Mouse (Mus musculus) liver, embryonic 12.5 days (tissue): Measurements from ENCODE around the gene Hdhd3. TPM values are rescaled to one million over a fixed set of nuclear protein-coding genes. Genes with fewer than 3 reads are reported as not detected.

Source experiments
- ATAC-seq: fragments of 200-750 bp; cut with Nextera tagmentation; 2 replicates; pipeline ENCODE4 v1.8.0; 2017; ENCODE audit warnings: moderate number of reproducible peaks, mild to moderate bottlenecking, moderate library complexity
- H3K27ac ChIP-seq: fragments of 300-500 bp; sonication (generic); 2 replicates; pipeline ENCODE4 v1.5.1; 2016; ENCODE audit warnings: mild to moderate bottlenecking
- H3K27me3 ChIP-seq: fragments of 300-500 bp; sonication (generic); replicated peaks from 2 replicates; pipeline ENCODE4 v1.6.1; 2016; ENCODE audit warnings: mild to moderate bottlenecking, moderate library complexity
- H3K36me3 ChIP-seq: fragments of 300-500 bp; sonication (generic); 2 replicates; pipeline ENCODE4 v1.6.1; 2016; ENCODE audit warnings: mild to moderate bottlenecking, moderate library complexity
- H3K4me1 ChIP-seq: fragments of 300-500 bp; sonication (generic); 2 replicates; pipeline ENCODE4 v1.6.1; 2016
- H3K4me2 ChIP-seq: fragments of 300-500 bp; sonication (generic); 2 replicates; pipeline ENCODE4 v1.6.1; 2016; ENCODE audit warnings: mild to moderate bottlenecking, moderate library complexity
- H3K4me3 ChIP-seq: fragments of 300-500 bp; sonication (generic); 2 replicates; pipeline ENCODE4 v1.5.1; 2016; ENCODE audit warnings: mild to moderate bottlenecking, moderate library complexity
- H3K9ac ChIP-seq: fragments of 300-500 bp; sonication (generic); 2 replicates; pipeline ENCODE4 v1.6.1; 2016; ENCODE audit warnings: mild to moderate bottlenecking, moderate library complexity
- H3K9me3 ChIP-seq: fragments of 300-500 bp; sonication (generic); replicated peaks from 2 replicates; pipeline ENCODE4 v1.6.1; 2016; ENCODE audit warnings: mild to moderate bottlenecking, moderate library complexity
- WGBS: fragments of 180-500 bp; shearing (Covaris S2); methylation state at CpG from one replicate; pipeline ENCODE4 v1.1.7; 2016; ENCODE audit not compliant: insufficient replicate concordance; 5-methylcytosine and 5-hydroxymethylcytosine counted together
- polyA plus RNA-seq: library from polyadenylated mRNA; unstranded; fragments of >200 nt; fragmentation: Nextera tagmentation; extraction: Ambion mirVana; gene quantifications from 2 replicates; pipeline ENCODE4 v1.2.1, GENCODE M21; 2016

Gene Hdhd3
- polyA plus RNA-seq, 1 experiment from 2014 or later: 4.6 TPM

- Histone ChIP-seq H3K4me2 (no peak overlapping the region), H3K36me3 (no peaks in the 10 kb centered on the region), H3K27me3 (no peaks in the 10 kb centered on the region), H3K4me1 (peaks cover 7% of the 10 kb centered on the region), H3K4me3 (no peak overlapping the region), H3K9ac (no peak overlapping the region), H3K9me3 (no peaks in the 10 kb centered on the region), H3K27ac (no peak overlapping the region)
- ATAC-seq: no peak
- 73% methylated on average over 1 of the region's 1 CpGs for WGBS
Measured at GRCm38 (mm10) chr4:62468158-62468557, 35.1 kb downstream of the Hdhd3 start.

- Histone ChIP-seq H3K4me2 (no peak overlapping the region), H3K9me3 (no peaks in the 10 kb centered on the region), H3K36me3 (peaks cover 4% of the 10 kb centered on the region; the same call in 1 of the 2 replicates), H3K27ac (no peak overlapping the region), H3K4me1 (no peaks in the 10 kb centered on the region), H3K9ac (no peak overlapping the region), H3K4me3 (no peak overlapping the region), H3K27me3 (no peaks in the 10 kb centered on the region)
- ATAC-seq: no peak
- 70% methylated on average over 2 of the region's 2 CpGs for WGBS
Measured at GRCm38 (mm10) chr4:62463124-62463523, 40.1 kb downstream of the Hdhd3 start.

GRCm38 (mm10) chr4:62460348-62460747 is 42.9 kb downstream of the Hdhd3 start:
- no peak overlapping the region for H3K9ac ChIP-seq
- H3K36me3 ChIP-seq: peaks cover 4% of the 10 kb centered on the region; the same call in 1 of the 2 replicates
- no peaks in the 10 kb centered on the region for H3K4me1 ChIP-seq
- no peaks in the 10 kb centered on the region for H3K9me3 ChIP-seq
- no peak overlapping the region for H3K4me2 ChIP-seq
- H3K4me3 ChIP-seq: no peak overlapping the region
- no peak overlapping the region for H3K27ac ChIP-seq
- no peak for ATAC-seq
- H3K27me3 ChIP-seq: no peaks in the 10 kb centered on the region
- WGBS: 81% methylated on average over 8 of the region's 8 CpGs

GRCm38 (mm10) chr4:62459081-62459480 is 44.2 kb downstream of the Hdhd3 start:
- Histone ChIP-seq H3K27ac (no peak overlapping the region), H3K4me2 (no peak overlapping the region), H3K9ac (no peak overlapping the region), H3K9me3 (no peaks in the 10 kb centered on the region), H3K36me3 (peaks cover 4% of the 10 kb centered on the region; the same call in 1 of the 2 replicates), H3K4me3 (no peak overlapping the region), H3K4me1 (no peaks in the 10 kb centered on the region), H3K27me3 (no peaks in the 10 kb centered on the region)
- ATAC-seq: no peak
- WGBS: 77% methylated on average over 3 of the region's 3 CpGs

GRCm38 (mm10) chr4:62454995-62455394 is 48.3 kb downstream of the Hdhd3 start:
- no peaks in the 10 kb centered on the region for H3K27me3 ChIP-seq
- H3K9me3 ChIP-seq: no peaks in the 10 kb centered on the region
- H3K4me3 ChIP-seq: no peak overlapping the region
- no peaks in the 10 kb centered on the region for H3K36me3 ChIP-seq
- no peak overlapping the region for H3K27ac ChIP-seq
- no peak overlapping the region for H3K9ac ChIP-seq
- no peak for ATAC-seq
- 48% methylated on average over 5 of the region's 5 CpGs for WGBS
- no peaks in the 10 kb centered on the region for H3K4me1 ChIP-seq
- H3K4me2 ChIP-seq: no peak overlapping the region

Other genes with a start within 250 kb of the Hdhd3 start
- 6.5 and 6.8 TPM in 2 replicates for gene Slc31a2, start 240.9 kb downstream of the Hdhd3 start, polyA plus RNA-seq
- 18.6 and 21.1 TPM in 2 replicates for gene Fkbp15, start 142.9 kb downstream of the Hdhd3 start, polyA plus RNA-seq
- 45.8 and 45.9 TPM in 2 replicates for gene Slc31a1, start 142.7 kb downstream of the Hdhd3 start, polyA plus RNA-seq
- gene Cdc26, start 94.8 kb downstream of the Hdhd3 start, polyA plus RNA-seq: 94.4 and 95.5 TPM in 2 replicates
- gene Prpf4, start 94.7 kb downstream of the Hdhd3 start, polyA plus RNA-seq: 18.5 and 18.8 TPM in 2 replicates
- gene Rnf183, start 68.2 kb downstream of the Hdhd3 start, polyA plus RNA-seq: not detected in 2 replicates
- gene Wdr31, start 32.6 kb downstream of the Hdhd3 start, polyA plus RNA-seq: 2.4 and 2.6 TPM in 2 replicates
- 0.24 and 0.27 TPM in 2 replicates for gene Bspry, start 23.4 kb downstream of the Hdhd3 start, polyA plus RNA-seq
- 626 and 633 TPM in 2 replicates for gene Alad, start 16.5 kb upstream of the Hdhd3 start, polyA plus RNA-seq
- 80.6 and 84.1 TPM in 2 replicates for gene Pole3, start 21.6 kb upstream of the Hdhd3 start, polyA plus RNA-seq
- 0.12 and 0.21 TPM in 2 replicates for gene 4933430I17Rik, start 21.9 kb upstream of the Hdhd3 start, polyA plus RNA-seq
- gene Rgs3, start 56.4 kb upstream of the Hdhd3 start, polyA plus RNA-seq: 8.1 and 9.0 TPM in 2 replicates